22 mouse cellular contexts compared by ENCODE assay signal in the genomic region with DNA sequence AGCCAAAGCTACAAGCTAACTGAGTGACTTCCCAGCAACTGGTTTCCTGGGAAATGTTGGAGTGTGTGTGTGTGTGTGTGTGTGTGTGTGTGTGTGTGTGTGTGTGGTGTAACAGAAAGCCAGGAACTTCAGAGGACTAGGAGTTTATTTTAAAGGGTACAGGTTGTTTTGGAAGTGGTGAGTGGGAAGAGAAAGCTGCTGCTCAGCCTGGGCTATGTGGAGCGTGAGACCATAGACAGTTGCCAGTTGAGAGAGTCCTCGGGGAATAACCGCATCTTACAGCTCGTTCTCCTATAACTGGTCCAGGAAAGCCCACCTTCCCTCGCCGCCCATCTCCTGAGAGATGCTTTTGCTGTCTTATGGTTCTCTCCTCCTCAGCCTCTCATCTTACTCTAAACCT. TPM values are rescaled to one million over a fixed set of nuclear protein-coding genes. Genes with fewer than 3 reads are reported as not detected.
"Had no signal": no experiment of that assay in that cellular context is flagged by ENCODE, and none has a peak within 500 bp of the region (broad histone marks: within the 10 kb centered on the region; RNA-seq: fewer than 3 reads in every experiment).

No protein-coding gene starts in this region.

- DNase-seq: kidney, adult 2 months; kidney, postnatal 25 days; layer of hippocampus, adult 9-11 months; liver; lung, adult 18-20 months; lung, postnatal 10 days; lung, postnatal 36 days; midbrain, embryonic 14.5 days; spleen, adult 18-20 months; thymus, adult 18-20 months; thymus, postnatal 36 days had no signal

- H3K27me3 ChIP-seq: liver, embryonic 12.5 days; liver, embryonic 15.5 days; lung, embryonic 15.5 days; stomach, embryonic 15.5 days had no signal

- H3K27ac ChIP-seq: kidney, postnatal 0 days; layer of hippocampus, adult 2 months; left cerebral cortex, adult 2 months; limb, embryonic 10.5 days; limb, embryonic 13.5 days; liver, embryonic 12.5 days; liver, embryonic 15.5 days; lung, embryonic 15.5 days; stomach, embryonic 15.5 days had no signal

- H3K4me3 ChIP-seq: layer of hippocampus, adult 2 months; left cerebral cortex, adult 2 months; limb, embryonic 10.5 days; limb, embryonic 13.5 days; liver, embryonic 12.5 days; liver, embryonic 15.5 days; lung, embryonic 15.5 days; megakaryocyte, embryonic 14.5 days; stomach, embryonic 15.5 days had no signal

- H3K4me1 ChIP-seq: limb, embryonic 10.5 days; liver, embryonic 12.5 days; liver, embryonic 15.5 days; lung, embryonic 15.5 days; megakaryocyte, embryonic 14.5 days; stomach, embryonic 15.5 days had no signal

- ATAC-seq: intestine, postnatal 0 days; liver, embryonic 12.5 days had no signal

- H3K36me3 ChIP-seq: limb, embryonic 10.5 days; limb, embryonic 13.5 days; liver, embryonic 12.5 days; liver, embryonic 15.5 days; lung, embryonic 15.5 days; stomach, embryonic 15.5 days had no signal

- H3K9me3 ChIP-seq: limb, embryonic 10.5 days; limb, embryonic 13.5 days; liver, embryonic 12.5 days; liver, embryonic 15.5 days; lung, embryonic 15.5 days; megakaryocyte, embryonic 14.5 days; stomach, embryonic 15.5 days had no signal

RNA-seq across cellular contexts. Expression of gene Dnah14, which starts 12.8 kb away (rescaled TPM):
- polyA plus RNA-seq: kidney, adult 2 months had no signal
